Mouse (Mus musculus) liver, adult 2 months (tissue): ENCODE measurements around the gene Foxp1.

ENCODE experiments used
- CTCF ChIP-seq: fragments of 200-500 bp; IDR thresholded peaks from 2 replicates; pipeline ENCODE4 v1.5.1; 2011; ENCODE audit warnings: low read depth, low read length, control low read depth
- POLR2A ChIP-seq: fragments of 200-500 bp; IDR thresholded peaks from 2 replicates; pipeline ENCODE4 v1.6.1; 2011; ENCODE audit warnings: low read length, control low read depth; ENCODE audit not compliant: insufficient read depth; ENCODE audit errors: extremely low read depth

DNA sequence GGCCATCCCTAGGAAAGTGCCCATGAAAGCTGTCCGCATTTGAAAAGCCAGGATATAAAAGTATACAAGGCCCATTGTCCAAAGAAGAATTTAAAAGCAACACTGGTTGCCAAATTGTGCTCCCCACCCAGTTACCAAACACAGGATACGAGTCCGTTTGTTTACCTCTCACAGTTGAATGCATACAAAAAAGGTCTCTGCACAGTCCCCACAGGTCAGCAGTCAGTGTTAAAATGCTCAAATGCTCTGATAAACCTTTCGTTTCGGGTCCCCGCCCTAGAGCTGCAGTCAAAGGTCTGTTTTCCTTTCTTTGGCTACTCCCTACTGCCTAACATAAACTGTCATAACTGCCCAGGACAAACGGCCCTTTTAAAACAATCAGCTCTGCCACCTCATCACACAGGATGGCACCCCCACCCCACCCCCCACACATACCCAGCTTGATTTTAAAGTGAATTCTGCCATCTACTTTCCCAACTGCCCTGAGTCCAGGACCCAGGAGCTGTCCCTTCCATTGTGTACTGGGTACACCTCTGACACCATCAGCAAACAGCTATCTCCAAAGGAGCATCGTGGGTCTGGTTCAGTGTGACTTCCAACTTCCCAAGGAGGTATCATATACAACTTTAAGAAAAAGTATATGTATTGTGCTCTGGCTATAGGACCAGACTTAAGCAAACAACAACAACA lies 510.5 kb downstream of the Foxp1 start:
- TF ChIP-seq CTCF (no peak), POLR2A (no peak)
